Mouse (Mus musculus): ENCODE data around the gene Adamtsl3.

GRCm38 (mm10) chr7:82371411-82371810 is 35.9 kb downstream of the Adamtsl3 start:
- TF ChIP-seq CTCF (IDR thresholded peaks at IDR 0.05; ENCODE audit: control insufficient read depth, insufficient read depth, insufficient replicate concordance, low read depth, low read length) (no peak), POLR2A (IDR thresholded peaks at IDR 0.05; ENCODE audit: control insufficient read depth, low read depth, low read length) (no peak)

Measured in testis, adult 2 months (tissue).